Mouse (Mus musculus) myocyte (in vitro differentiated cells): ENCODE results near the gene Cuedc1. TPM values are rescaled to one million over a fixed set of nuclear protein-coding genes. Genes with fewer than 3 reads are reported as not detected.

Source experiments
- H3K27me3 ChIP-seq: one replicate; pipeline ENCODE4 v1.6.1; 2011; ENCODE audit not compliant: control insufficient read depth, insufficient read depth, insufficient read length
- H3K36me3 ChIP-seq: one replicate; pipeline ENCODE4 v1.6.1; 2011; ENCODE audit not compliant: control insufficient read depth, insufficient read depth
- H3K4me2 ChIP-seq: one replicate; pipeline ENCODE4 v1.6.1; 2011; ENCODE audit warnings: low read depth, control low read depth
- H3K4me3 ChIP-seq: one replicate; pipeline ENCODE4 v1.5.1; 2011; ENCODE audit warnings: mild to moderate bottlenecking, control low read depth, moderate library complexity
- H3K79me2 ChIP-seq: one replicate; pipeline ENCODE4 v1.6.1; 2011; ENCODE audit not compliant: control insufficient read depth, insufficient read depth
- H3ac ChIP-seq: one replicate; pipeline ENCODE4 v1.6.1; 2011; ENCODE audit not compliant: control insufficient read depth, insufficient read length
- CEBPB ChIP-seq: IDR thresholded peaks from 2 replicates; pipeline ENCODE4 v1.6.1; 2011; ENCODE audit warnings: mild to moderate bottlenecking, moderate library complexity; ENCODE audit not compliant: poor library complexity, insufficient read depth, severe bottlenecking
- E2F4 ChIP-seq: IDR thresholded peaks from one replicate; pipeline ENCODE4 v1.6.1; 2011; ENCODE audit warnings: mild to moderate bottlenecking, control low read depth, moderate library complexity; ENCODE audit not compliant: insufficient read depth
- MAX ChIP-seq: IDR thresholded peaks from one replicate; pipeline ENCODE4 v1.6.1; 2011; ENCODE audit warnings: low read depth, mild to moderate bottlenecking, control low read depth
- MYOD1 ChIP-seq, 3 experiments: IDR thresholded peaks; one replicate each; pipeline ENCODE4 v1.6.1; 2011; ENCODE audit warnings: control low read depth in 2 of 3, low read depth in 2 of 3, mild to moderate bottlenecking in 2 of 3, moderate library complexity in 1 of 3; ENCODE audit not compliant: insufficient read length in 2 of 3, control insufficient read depth in 1 of 3
- MYOG ChIP-seq, 3 experiments: IDR thresholded peaks; one replicate each; pipeline ENCODE4 v1.6.1; 2011; ENCODE audit warnings: control low read depth in 2 of 3, low read depth in 2 of 3, mild to moderate bottlenecking in 2 of 3; ENCODE audit not compliant: insufficient read length in 2 of 3, control insufficient read depth in 1 of 3, insufficient read depth in 1 of 3
- POLR2A ChIP-seq: IDR thresholded peaks from one replicate; pipeline ENCODE4 v1.6.1; 2011; ENCODE audit warnings: low read depth, mild to moderate bottlenecking, control low read depth, moderate library complexity; ENCODE audit not compliant: insufficient read length
- POLR2AphosphoS2 ChIP-seq: IDR thresholded peaks from one replicate; pipeline ENCODE4 v1.6.1; 2011; ENCODE audit warnings: low read depth, control low read depth; ENCODE audit not compliant: insufficient read length
- REST ChIP-seq: IDR thresholded peaks from one replicate; pipeline ENCODE4 v1.6.1; 2011; ENCODE audit warnings: mild to moderate bottlenecking, control low read depth, moderate library complexity; ENCODE audit not compliant: insufficient read depth, insufficient read length
- SRF ChIP-seq: IDR thresholded peaks from one replicate; pipeline ENCODE4 v1.6.1; 2011; ENCODE audit warnings: low read depth; ENCODE audit not compliant: control insufficient read depth, insufficient read length
- TCF12 ChIP-seq: IDR thresholded peaks from one replicate; pipeline ENCODE4 v1.6.1; 2011; ENCODE audit warnings: mild to moderate bottlenecking, control low read depth; ENCODE audit not compliant: poor library complexity, insufficient read depth, severe bottlenecking
- TCF3 ChIP-seq: IDR thresholded peaks from one replicate; pipeline ENCODE4 v1.6.1; 2011; ENCODE audit warnings: low read depth, control low read depth; ENCODE audit not compliant: insufficient read length
- USF1 ChIP-seq: IDR thresholded peaks from one replicate; pipeline ENCODE4 v1.6.1; 2011; ENCODE audit warnings: low read depth, mild to moderate bottlenecking, control low read depth, moderate library complexity
- polyA plus RNA-seq: library from polyadenylated mRNA; unstranded; fragments of >200 nt; fragmentation: generic; extraction: Trizol; gene quantifications from one replicate; pipeline ENCODE4 v1.2.1, GENCODE M21; 2012; ENCODE audit warnings: missing spikeins

Gene Cuedc1
- 40.8 TPM for polyA plus RNA-seq

GRCm38 (mm10) chr11:88098021-88098729, at the start of gene Cuedc1:
Gene Cuedc1, plus strand, starts transcription at chr11:88098058.
- peak within 1 kb of the TSS; percentile 47 for H3K4me3 ChIP-seq
- peak within 1 kb of the TSS; percentile 85 for H3ac ChIP-seq
- no peak for TF ChIP-seq POLR2AphosphoS2
- peak within 1 kb of the TSS; percentile 90 for H3K4me2 ChIP-seq
- H3K36me3 ChIP-seq = no peaks in the 10 kb centered on the region
- H3K79me2 ChIP-seq = peaks cover 24% of the 10 kb centered on the region
- H3K27me3 ChIP-seq = no peaks in the 10 kb centered on the region

- Histone ChIP-seq H3K27me3 (no peaks in the 10 kb centered on the region), H3K36me3 (peaks cover 49% of the 10 kb centered on the region)
- TF ChIP-seq SRF (no peak), POLR2AphosphoS2 (peak; percentile 21)
Measured at GRCm38 (mm10) chr11:88048961-88049670, 48.7 kb upstream of the Cuedc1 start.

GRCm38 (mm10) chr11:88049732-88050131, 48.1 kb upstream of the Cuedc1 start:
- Histone ChIP-seq H3K79me2 (peaks cover 55% of the 10 kb centered on the region), H3K4me3 (peak overlapping the region; percentile 91), H3K27me3 (no peaks in the 10 kb centered on the region), H3ac (no peak overlapping the region), H3K4me2 (peak overlapping the region; percentile 89), H3K36me3 (peaks cover 55% of the 10 kb centered on the region)
- no peak for TF ChIP-seq CEBPB
- no peak for TF ChIP-seq SRF
- no peak for TF ChIP-seq USF1
- no peak for TF ChIP-seq POLR2A

More at GRCm38 (mm10) chr11:88048961-88049670, 48.7 kb upstream of the Cuedc1 start:
- Histone ChIP-seq H3ac (peak overlapping the region; percentile 99), H3K4me2 (peak overlapping the region; percentile 89), H3K4me3 (peak overlapping the region; percentile 91), H3K79me2 (peaks cover 55% of the 10 kb centered on the region)

GRCm38 (mm10) chr11:88052638-88053037, 45.2 kb upstream of the Cuedc1 start:
- peaks cover 56% of the 10 kb centered on the region for H3K36me3 ChIP-seq
- H3K4me2 ChIP-seq = no peak overlapping the region
- no peak overlapping the region for H3ac ChIP-seq
- no peaks in the 10 kb centered on the region for H3K27me3 ChIP-seq
- peaks cover 48% of the 10 kb centered on the region for H3K79me2 ChIP-seq
- no peak overlapping the region for H3K4me3 ChIP-seq
- TF ChIP-seq POLR2A (no peak), MYOD1 (IDR thresholded peaks at IDR 0.05; ENCODE audit: control insufficient read depth in 1 of 3, insufficient read length in 2 of 3, low read depth in 2 of 3) (no peak), MYOG (IDR thresholded peaks at IDR 0.05; ENCODE audit: control insufficient read depth in 1 of 3, insufficient read depth in 1 of 3, insufficient read length in 2 of 3, low read depth in 2 of 3) (no peak), REST (no peak), POLR2AphosphoS2 (no peak), SRF (no peak), MAX (no peak), TCF3 (no peak), E2F4 (no peak), TCF12 (no peak), CEBPB (no peak), USF1 (no peak)

- Histone ChIP-seq H3K79me2 (peaks cover 36% of the 10 kb centered on the region), H3K36me3 (peaks cover 55% of the 10 kb centered on the region), H3K27me3 (no peaks in the 10 kb centered on the region), H3K4me3 (no peak overlapping the region), H3K4me2 (no peak overlapping the region), H3ac (no peak overlapping the region)
- TF ChIP-seq USF1 = no peak
- TF ChIP-seq TCF12 = no peak
- no peak for TF ChIP-seq CEBPB
- no peak for TF ChIP-seq POLR2A
- TF ChIP-seq MAX = no peak
- TF ChIP-seq POLR2AphosphoS2 = no peak
- no peak for TF ChIP-seq TCF3
- TF ChIP-seq MYOG (IDR thresholded peaks at IDR 0.05; ENCODE audit: control insufficient read depth in 1 of 3, insufficient read depth in 1 of 3, insufficient read length in 2 of 3, low read depth in 2 of 3) = no peak
- TF ChIP-seq REST = no peak
- no peak for TF ChIP-seq E2F4
- TF ChIP-seq SRF = no peak
- no peak for TF ChIP-seq MYOD1 (IDR thresholded peaks at IDR 0.05; ENCODE audit: control insufficient read depth in 1 of 3, insufficient read length in 2 of 3, low read depth in 2 of 3)
Measured at GRCm38 (mm10) chr11:88053821-88054220, 44.0 kb upstream of the Cuedc1 start.
